Mouse (Mus musculus): Measurements from ENCODE around the gene Gm20388.

DNA sequence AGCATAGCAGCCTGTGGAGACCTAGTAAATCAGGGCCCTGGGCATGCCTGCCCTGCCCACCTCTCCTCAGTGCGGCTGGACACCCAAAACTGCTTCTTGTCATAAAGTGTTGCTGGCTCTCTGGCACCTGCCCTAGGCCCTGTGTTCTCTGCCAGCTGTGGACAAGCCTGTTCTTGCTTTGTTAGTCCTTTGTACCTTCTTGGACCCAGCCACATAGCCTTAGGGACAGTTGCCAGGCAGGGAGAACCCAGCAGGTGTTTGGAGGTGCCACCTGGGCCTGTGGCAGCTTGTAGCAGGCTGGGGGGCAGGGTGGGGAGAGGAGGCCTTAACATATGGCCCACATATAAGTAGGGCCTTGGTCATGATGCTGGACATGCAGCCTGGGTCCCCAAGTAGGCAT lies 463.4 kb downstream of the Gm20388 start:
- TF ChIP-seq POLR2A (IDR thresholded peaks at IDR 0.05; ENCODE audit: borderline replicate concordance, insufficient read depth, low read length) = no peak
- TF ChIP-seq CTCF (IDR thresholded peaks at IDR 0.05; ENCODE audit: borderline replicate concordance, insufficient read depth, low read depth, low read length) = no peak
